Mouse (Mus musculus) adrenal gland, adult (tissue): ENCODE results near the gene Ereg.
A peak's percentile ranks its signal among the peaks of the same experiment; 100 is the strongest.

Experiments used
- DNase-seq, 2 experiments: peaks; one replicate each; pipeline ENCODE4 v3.0.0; 2022 to 2023; ENCODE audit warnings: low spot score in 1 of 2; ENCODE audit not compliant: inconsistent age in 2 of 2

Ereg gene

DNA sequence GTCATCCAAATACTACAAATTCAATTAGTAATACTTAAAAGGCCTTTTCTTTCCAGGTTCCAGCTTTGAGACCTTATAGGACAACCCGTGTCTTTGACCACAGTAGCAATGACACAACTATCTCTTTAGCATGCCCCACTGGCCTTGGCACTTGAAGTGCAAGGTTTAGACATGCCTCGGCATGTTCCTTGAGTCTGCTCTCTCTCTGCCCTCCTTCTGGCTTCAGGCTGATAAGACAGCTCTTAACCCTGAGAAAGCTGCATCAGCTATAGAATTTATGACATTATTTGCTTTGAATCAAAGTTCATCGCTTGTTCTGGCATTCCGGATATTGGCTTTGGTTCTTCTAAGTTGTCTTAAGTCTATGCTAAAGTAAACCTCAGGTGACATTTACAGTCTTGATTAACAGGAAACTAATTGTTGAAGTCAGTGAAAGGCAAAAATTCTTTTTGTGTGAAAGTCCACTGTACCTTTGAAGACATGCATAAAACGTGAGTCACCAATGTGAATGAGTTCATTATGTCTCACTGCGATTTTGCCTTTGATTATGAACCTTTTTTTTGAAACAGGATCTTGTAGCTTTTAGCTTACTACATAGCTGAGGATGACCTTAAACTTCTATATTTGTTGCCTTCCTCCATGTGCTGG, 35.7 kb downstream of the Ereg start:
- DNase-seq: peak; percentile 29 to 32

DNA sequence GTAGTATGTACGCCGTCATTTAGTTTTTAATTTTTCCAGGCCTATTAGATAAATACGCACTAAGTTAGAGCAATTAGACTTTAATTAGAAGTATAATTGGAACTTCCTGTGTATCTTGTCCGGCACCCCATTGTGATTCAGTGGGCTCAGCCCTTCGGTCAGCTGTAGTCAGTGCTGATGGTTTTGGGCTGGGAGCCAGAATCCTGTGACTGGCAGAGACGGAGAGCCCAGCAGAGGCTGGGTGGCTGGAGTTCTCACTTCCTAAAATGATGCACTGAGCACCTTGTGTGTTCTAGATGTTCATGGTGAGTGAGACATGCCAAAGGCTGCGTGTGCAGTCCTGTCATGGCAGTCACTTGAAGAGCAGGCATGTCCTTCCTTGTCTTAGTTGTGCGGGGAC, 36.6 kb downstream of the Ereg start:
- DNase-seq: no peak

DNA sequence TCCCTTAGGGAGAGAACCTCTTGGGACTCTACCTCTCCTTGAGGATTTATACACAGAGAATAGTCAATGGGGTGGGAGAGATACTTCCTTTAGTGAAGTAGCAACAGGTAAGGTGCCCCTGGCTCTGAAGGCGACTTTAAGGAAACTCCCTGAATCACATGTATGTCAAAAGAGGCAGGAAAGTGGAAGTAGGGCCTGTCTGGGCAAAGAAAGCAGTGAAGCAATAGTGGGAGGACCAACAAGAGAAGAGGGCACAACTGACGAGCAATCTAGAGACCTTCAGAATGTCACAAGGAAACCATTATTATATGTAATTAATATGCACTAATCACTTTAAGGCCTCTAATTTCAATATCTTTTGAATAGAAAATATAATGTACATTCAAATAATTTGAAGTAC, 39.5 kb downstream of the Ereg start:
- DNase-seq: no peak

DNA sequence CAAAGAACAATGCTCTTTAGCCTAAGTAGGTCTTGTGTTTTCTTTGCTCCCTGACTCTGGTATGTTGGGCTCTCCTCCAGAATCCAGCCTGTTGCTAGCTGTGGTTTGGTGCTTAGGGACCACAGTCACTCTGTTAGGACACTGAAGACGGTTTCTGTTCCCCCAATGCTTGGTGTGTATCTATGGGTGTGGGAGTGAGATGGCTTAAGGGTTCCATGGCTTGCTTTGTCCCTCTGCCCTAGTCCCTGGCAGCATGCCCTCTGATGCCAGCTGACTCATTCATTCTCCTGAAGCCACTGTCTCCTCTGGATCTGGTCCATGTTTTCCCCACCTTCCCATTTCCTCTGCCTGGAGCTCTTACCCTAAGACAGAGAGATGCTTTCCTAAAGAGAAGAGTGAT, 40.2 kb downstream of the Ereg start:
- DNase-seq: no peak

DNA sequence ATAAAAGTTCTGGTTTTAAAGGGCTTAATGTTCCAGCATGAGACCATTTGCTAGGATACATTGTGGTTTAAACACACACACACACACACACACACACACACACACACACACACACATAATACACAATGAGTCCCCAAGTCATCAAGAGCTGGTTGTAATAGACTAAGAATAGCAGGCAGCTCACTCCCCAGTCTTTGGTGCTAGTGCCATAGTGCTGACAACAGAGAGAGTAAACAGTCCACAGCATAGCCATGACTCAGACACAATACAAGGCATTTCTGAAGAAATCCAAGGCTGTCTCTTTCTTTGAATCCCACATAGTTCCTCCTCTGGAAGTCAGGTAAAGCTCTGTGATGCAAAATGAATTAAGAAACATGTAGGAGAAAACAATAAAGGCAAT, 44.2 kb downstream of the Ereg start:
- no peak for DNase-seq

DNA sequence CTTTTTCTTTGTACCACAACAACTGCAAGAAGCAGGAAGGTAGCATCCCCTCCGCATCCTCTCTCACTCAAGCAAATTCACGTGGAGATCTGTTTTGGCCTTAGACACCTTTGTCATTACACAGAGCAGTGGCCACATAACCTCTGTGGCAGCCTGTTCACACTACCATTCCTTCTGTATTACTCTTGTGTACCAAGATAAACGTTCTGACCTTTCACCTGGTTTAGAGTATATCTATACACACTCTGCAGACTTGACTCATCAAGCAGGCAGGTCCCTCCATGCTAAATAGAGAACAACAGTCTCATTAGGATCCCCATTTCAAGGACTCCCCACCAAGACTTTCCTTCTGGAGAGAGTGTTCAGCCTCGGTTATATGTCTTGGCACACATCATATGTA, 49.0 kb downstream of the Ereg start:
- DNase-seq: no peak

DNA sequence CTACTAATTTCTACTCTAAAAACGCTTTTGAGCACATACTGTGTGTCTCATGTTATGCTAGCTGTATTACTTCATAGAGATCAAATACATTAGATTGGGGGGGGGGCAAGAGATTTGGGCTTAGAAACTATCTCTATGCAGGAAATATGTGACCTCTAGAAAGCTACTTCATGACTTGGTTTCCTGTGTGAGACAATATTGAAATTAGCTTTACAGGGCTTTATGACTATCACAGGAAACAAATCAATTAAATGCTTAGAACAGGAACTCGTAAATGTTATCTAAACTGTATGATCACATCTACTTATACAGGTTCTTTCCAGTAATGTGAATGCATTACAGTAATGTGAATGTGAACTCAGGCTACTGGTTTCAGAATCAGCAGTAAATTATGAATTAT, 49.7 kb downstream of the Ereg start:
- DNase-seq: no peak

DNA sequence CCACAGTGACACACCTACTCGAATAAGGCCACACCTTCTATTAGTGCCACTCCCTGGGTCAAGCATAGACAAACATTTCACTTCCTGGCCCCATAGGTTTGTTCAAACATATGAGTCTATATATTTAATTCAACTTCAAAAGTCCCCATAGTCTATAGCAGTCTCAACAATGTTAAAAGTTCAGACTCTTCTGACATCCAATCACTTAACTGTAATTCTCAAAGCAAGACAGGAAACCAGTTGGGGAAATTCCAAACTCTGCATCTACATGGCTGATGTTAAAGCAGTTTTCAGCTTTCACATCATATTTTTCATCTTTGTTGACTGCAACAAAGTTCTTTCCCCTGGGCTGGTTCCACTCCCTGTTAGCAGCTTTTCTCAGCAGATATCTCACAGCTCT, 52.2 kb downstream of the Ereg start:
- no peak for DNase-seq

DNA sequence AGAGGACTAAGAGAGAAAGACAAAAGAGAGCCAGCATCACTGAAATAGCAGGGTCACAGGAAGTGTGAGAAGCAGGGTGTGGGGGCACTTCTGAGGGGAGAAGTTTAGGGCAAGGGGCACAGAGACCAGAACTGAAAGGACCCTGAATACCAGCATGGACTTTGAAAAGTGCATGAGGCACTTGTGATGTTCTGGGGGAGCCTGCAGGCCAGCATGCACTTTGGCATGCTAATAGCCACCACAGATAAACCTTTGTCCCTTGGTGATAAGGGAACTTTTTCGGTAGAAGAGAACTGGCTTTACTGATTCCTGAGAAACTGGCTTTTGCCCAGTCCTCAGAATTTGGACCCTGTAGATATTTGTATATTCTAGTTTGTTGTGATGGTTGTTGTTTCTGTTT, 60.5 kb downstream of the Ereg start:
- DNase-seq: no peak

DNA sequence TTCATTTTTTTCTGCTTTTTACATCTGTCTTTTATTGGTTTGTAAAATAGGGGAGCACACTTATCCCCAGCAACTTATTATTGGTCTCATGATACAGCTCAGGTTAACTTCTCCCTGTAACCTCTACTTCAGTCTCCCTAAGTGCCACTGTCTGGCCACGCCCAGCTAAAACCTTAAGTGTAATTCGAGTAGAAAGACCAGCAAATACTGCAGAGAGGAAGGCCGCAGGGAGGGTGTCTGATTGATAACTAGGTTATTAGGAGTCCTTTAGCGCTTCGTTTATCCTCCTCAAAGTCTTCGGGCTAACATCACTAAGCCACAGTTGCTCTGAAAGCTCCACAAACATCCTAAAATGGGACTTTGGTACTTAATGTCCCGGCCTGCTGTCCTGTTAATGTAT, 64.5 kb downstream of the Ereg start:
- no peak for DNase-seq

DNA sequence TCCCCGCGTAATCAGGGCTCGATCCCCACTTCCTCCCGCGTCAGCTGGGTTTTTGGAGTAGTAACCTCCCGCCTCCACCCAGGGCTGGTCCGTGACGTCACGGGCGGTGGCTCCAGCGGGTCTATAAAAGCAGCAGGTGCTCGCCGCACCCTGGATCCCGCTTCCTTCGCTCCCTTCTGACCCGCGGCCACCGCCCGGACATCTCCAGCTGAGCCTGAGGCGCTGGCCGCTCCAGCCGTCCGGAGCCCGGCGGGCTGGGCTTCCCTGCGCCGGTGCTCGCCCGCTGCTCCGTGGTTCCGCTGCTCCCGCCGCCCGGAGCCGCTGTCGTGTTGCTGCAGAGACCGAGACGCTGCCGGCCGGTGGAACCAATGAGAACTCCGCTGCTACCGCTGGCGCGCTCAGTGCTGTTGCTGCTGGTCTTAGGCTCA, 65.0 kb downstream of the Ereg start, which contains the start of gene Areg:
TSS of gene Areg (plus strand) at position 154 of the 428 bp plus-strand sequence.
- DNase-seq: peak; percentile 29 to 63

DNA sequence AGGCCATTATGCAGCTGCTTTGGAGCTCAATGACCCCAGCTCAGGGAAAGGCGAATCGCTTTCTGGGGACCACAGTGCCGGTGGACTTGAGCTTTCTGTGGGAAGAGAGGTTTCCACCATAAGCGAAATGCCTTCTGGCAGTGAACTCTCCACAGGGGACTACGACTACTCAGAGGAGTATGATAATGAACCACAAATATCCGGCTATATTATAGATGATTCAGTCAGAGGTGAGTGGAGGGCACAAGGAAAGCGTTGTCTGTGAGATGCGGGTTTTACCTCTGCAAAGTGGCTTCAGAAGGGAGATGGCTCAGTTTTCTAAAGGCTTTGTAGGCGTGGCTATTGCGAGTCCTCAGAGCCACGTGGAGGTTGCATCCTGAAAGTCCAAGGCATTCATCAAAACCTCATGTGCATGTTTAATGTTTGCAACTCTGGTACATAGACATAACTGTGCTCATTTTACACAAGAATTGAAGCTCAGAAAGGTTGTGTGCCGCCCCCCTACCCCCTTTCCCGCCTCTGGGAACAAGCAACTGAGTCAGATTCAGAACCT, 66.5 kb downstream of the Ereg start:
- DNase-seq: no peak
